ENCODE assay signal across 15 mouse cellular contexts in the genomic region with DNA sequence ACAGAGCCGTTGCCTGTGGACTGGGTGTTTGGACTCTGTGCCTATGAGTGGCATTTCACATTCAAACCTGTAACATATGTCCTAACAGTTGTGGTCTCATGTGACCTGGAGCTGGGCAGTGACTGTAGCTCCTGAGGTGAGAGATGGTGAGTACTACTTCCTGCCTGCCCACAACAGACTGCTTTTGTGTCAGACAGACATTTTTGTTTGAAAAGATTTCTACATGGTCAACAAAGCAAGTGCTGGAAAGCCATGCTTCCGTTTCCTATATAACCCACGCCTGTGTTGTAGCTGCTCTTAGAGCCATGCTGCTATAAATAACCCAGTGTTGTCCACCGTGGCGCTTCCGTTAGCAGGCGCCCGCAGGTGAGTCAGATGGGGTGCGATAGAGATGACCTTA.
"Had no signal": no experiment of that assay in that cellular context is flagged by ENCODE, and none has a peak within 500 bp of the region (broad histone marks: within the 10 kb centered on the region; RNA-seq: fewer than 3 reads in every experiment).

No protein-coding gene starts in this region.

- H3K4me3 ChIP-seq: limb, embryonic 10.5 days; limb, embryonic 13.5 days; liver, embryonic 13.5 days; neural tube, embryonic 13.5 days had no signal

- H3K9me3 ChIP-seq: neural tube, embryonic 13.5 days had no signal

- DNase-seq: kidney, adult 9 months; kidney, postnatal 14 days; kidney, postnatal 4 days; liver; liver, embryonic 13.5 days; lung, adult 2 months; lung, postnatal 14 days; lung, postnatal 4 days; midbrain, embryonic 14.5 days; thymus, adult 2 months; thymus, postnatal 14 days; thymus, postnatal 4 days had no signal

- H3K27ac ChIP-seq: limb, embryonic 10.5 days; limb, embryonic 13.5 days; liver, embryonic 13.5 days; neural tube, embryonic 13.5 days had no signal

- H3K27me3 ChIP-seq: limb, embryonic 13.5 days; liver, embryonic 13.5 days; neural tube, embryonic 13.5 days had no signal

- H3K9ac ChIP-seq: limb, embryonic 13.5 days; liver, embryonic 13.5 days; neural tube, embryonic 13.5 days had no signal

- H3K4me1 ChIP-seq: limb, embryonic 10.5 days; limb, embryonic 13.5 days; neural tube, embryonic 13.5 days had no signal

- H3K4me2 ChIP-seq: limb, embryonic 13.5 days; liver, embryonic 13.5 days; neural tube, embryonic 13.5 days had no signal
